Mouse (Mus musculus): ENCODE results near the gene Akna. TPM values are rescaled to one million over a fixed set of nuclear protein-coding genes. Genes with fewer than 3 reads are reported as not detected.

Akna gene
- total and polyA plus RNA-seq, 3 experiments = 3.9 to 14.1 TPM; not detected in 1

- Histone ChIP-seq H3K9ac (ENCODE audit: control insufficient read depth, low read depth, low read length, poor library complexity, severe bottlenecking) (no peak overlapping the region), H3K4me1 (ENCODE audit: control insufficient read depth in 1 of 2, insufficient read depth in 2 of 2, low read length in 2 of 2) (no peaks in the 10 kb centered on the region), H3K4me3 (ENCODE audit: control insufficient read depth in 1 of 2, insufficient read depth in 1 of 2, low read depth in 2 of 2, low read length in 2 of 2) (no peak overlapping the region), H3K27ac (ENCODE audit: control insufficient read depth, low read depth, low read length) (no peak overlapping the region), H3K27me3 (ENCODE audit: control insufficient read depth in 1 of 2, insufficient read depth in 2 of 2, low read length in 2 of 2) (no peaks in the 10 kb centered on the region), H3K79me2 (ENCODE audit: control insufficient read depth, insufficient read depth, low read length, poor library complexity) (no peaks in the 10 kb centered on the region), H3K9me3 (replicated peaks; ENCODE audit: insufficient read depth, low read length) (no peaks in the 10 kb centered on the region), H3K36me3 (ENCODE audit: control insufficient read depth in 1 of 2, insufficient read depth in 2 of 2, low read length in 2 of 2) (no peaks in the 10 kb centered on the region)
- no peak for TF ChIP-seq RAD21 (IDR thresholded peaks at IDR 0.05; ENCODE audit: low read depth, low read length)
- TF ChIP-seq CHD2 (IDR thresholded peaks at IDR 0.05; ENCODE audit: low read length) = no peak
- no peak for TF ChIP-seq KAT2A (conservative IDR thresholded peaks at IDR 0.05; ENCODE audit: low read depth, low read length)
- TF ChIP-seq RCOR1 (IDR thresholded peaks at IDR 0.05; ENCODE audit: low read depth, low read length) = no peak
- TF ChIP-seq HCFC1 (IDR thresholded peaks at IDR 0.05; ENCODE audit: low read depth, low read length) = no peak
- no peak for TF ChIP-seq POLR2AphosphoS2 (IDR thresholded peaks at IDR 0.05; ENCODE audit: low read length)
- no peak for TF ChIP-seq MYC (IDR thresholded peaks at IDR 0.05; ENCODE audit: low read depth, low read length)
- no peak for TF ChIP-seq MXI1 (IDR thresholded peaks at IDR 0.05; ENCODE audit: low read depth, low read length)
- TF ChIP-seq BHLHE40 (IDR thresholded peaks at IDR 0.05; ENCODE audit: borderline replicate concordance, low read depth, low read length) = no peak
- TF ChIP-seq MEF2A (IDR thresholded peaks at IDR 0.05; ENCODE audit: extremely low read depth, insufficient replicate concordance, low read depth, low read length, poor library complexity, severe bottlenecking) = no peak
- no peak for TF ChIP-seq POLR2A (IDR thresholded peaks at IDR 0.05; ENCODE audit: control insufficient read depth in 1 of 2, insufficient read depth in 1 of 2, low read depth in 1 of 2, low read length in 2 of 2, poor library complexity in 1 of 2)
- no peak for TF ChIP-seq SIN3A (IDR thresholded peaks at IDR 0.05; ENCODE audit: low read length)
- TF ChIP-seq TCF12 (IDR thresholded peaks at IDR 0.05; ENCODE audit: low read depth, low read length) = no peak
- no peak for TF ChIP-seq USF1 (IDR thresholded peaks at IDR 0.05; ENCODE audit: low read depth, low read length)
- DNase-seq (ENCODE audit: low read depth, low spot score) = no peak
Observed at GRCm38 (mm10) chr4:63423231-63423630, 20.1 kb upstream of the Akna start.

GRCm38 (mm10) chr4:63420143-63420920, 17.2 kb upstream of the Akna start:
- no peak for TF ChIP-seq MAFK (IDR thresholded peaks at IDR 0.05; ENCODE audit: borderline replicate concordance, low read depth, low read length)
- no peak overlapping the region for H3K9ac ChIP-seq (ENCODE audit: control insufficient read depth, low read depth, low read length, poor library complexity, severe bottlenecking)
- no peak overlapping the region for H3K4me3 ChIP-seq (ENCODE audit: control insufficient read depth in 1 of 2, insufficient read depth in 1 of 2, low read depth in 2 of 2, low read length in 2 of 2)
- H3K27ac ChIP-seq (ENCODE audit: control insufficient read depth, low read depth, low read length) = no peak overlapping the region
- H3K36me3 ChIP-seq (ENCODE audit: control insufficient read depth in 1 of 2, insufficient read depth in 2 of 2, low read length in 2 of 2) = no peaks in the 10 kb centered on the region
- H3K9me3 ChIP-seq (replicated peaks; ENCODE audit: insufficient read depth, low read length) = no peaks in the 10 kb centered on the region
- H3K27me3 ChIP-seq (ENCODE audit: control insufficient read depth in 1 of 2, insufficient read depth in 2 of 2, low read length in 2 of 2) = no peaks in the 10 kb centered on the region
- DNase-seq (ENCODE audit: low read depth, low spot score) = no peak
- no peaks in the 10 kb centered on the region for H3K4me1 ChIP-seq (ENCODE audit: control insufficient read depth in 1 of 2, insufficient read depth in 2 of 2, low read length in 2 of 2)
- no peaks in the 10 kb centered on the region for H3K79me2 ChIP-seq (ENCODE audit: control insufficient read depth, insufficient read depth, low read length, poor library complexity)

All from MEL (cell line).